Comparison of ENCODE assay signal across 16 mouse cellular contexts in the genomic region with DNA sequence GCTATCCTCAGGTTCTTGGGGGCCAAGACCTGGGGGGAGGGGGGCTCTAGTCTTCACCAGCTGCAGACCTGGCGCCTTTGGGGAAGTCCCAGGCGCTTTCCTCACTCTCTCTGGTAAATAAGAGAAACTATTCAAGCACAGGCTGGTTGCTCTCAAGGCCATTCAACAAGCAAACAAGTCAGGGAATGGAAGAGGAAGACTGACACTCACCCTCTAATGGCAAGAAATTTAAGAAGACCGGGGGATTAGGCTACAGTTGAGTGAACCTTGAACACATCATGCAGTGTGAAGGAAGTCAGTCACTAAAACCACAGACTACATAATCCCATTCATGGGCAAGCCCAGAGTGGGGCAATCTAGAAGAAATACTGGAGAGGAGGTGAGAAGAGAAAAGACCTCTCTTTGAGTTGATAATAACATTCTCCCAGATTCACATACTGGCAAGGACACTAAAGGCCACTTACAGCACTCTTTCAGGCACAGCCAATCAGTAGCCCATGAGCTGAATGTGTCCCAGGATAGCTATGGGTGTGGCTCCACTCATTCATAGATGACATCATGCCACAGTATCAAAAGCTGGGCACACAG. TPM values are rescaled to one million over a fixed set of nuclear protein-coding genes. Genes with fewer than 3 reads are reported as not detected.
A peak's percentile ranks its signal among the peaks of the same experiment; 100 is the strongest.
DNase-seq lines count a peak whose midpoint lies in the region; ATAC-seq and TF ChIP-seq lines count a peak whose summit lies in the region.
"Had no signal": no experiment of that assay in that cellular context is flagged by ENCODE, and none has a peak within 500 bp of the region (broad histone marks: within the 10 kb centered on the region; RNA-seq: fewer than 3 reads in every experiment).

No protein-coding gene starts in this region.

- WGBS in liver, embryonic 12.5 days (ENCODE audit: insufficient replicate concordance) = 35% methylated on average over 3 of the region's 3 CpGs
- WGBS in liver, embryonic 11.5 days = 40% methylated on average over 3 of the region's 3 CpGs
- WGBS in stomach, embryonic 15.5 days = 65% methylated on average over 3 of the region's 3 CpGs

- H3K36me3 ChIP-seq in liver, embryonic 12.5 days = no peaks in the 10 kb centered on the region
- H3K36me3 ChIP-seq in liver, embryonic 11.5 days (ENCODE audit: control insufficient read depth, insufficient read depth, low read length) = no peaks in the 10 kb centered on the region
- H3K36me3 ChIP-seq in stomach, embryonic 15.5 days = no peaks in the 10 kb centered on the region
- H3K36me3 ChIP-seq: hindbrain, embryonic 12.5 days had no signal

- H3K27ac ChIP-seq in liver, embryonic 12.5 days = no peak overlapping the region
- H3K27ac ChIP-seq in liver, embryonic 11.5 days (ENCODE audit: low read depth, low read length) = no peak overlapping the region
- H3K27ac ChIP-seq in bone marrow macrophage, adult 2 months (ENCODE audit: insufficient read depth, low read depth, low read length) = peak overlapping the region; percentile 96
- no peak overlapping the region for H3K27ac ChIP-seq in stomach, embryonic 15.5 days
- H3K27ac ChIP-seq: heart, adult 2 months; hindbrain, embryonic 12.5 days had no signal

- peaks cover 27% of the 10 kb centered on the region for H3K27me3 ChIP-seq in liver, embryonic 12.5 days (replicated peaks)
- H3K27me3 ChIP-seq in liver, embryonic 11.5 days (replicated peaks; ENCODE audit: control insufficient read depth, insufficient read depth, low read length) = peaks cover 8% of the 10 kb centered on the region
- H3K27me3 ChIP-seq in stomach, embryonic 15.5 days (replicated peaks) = no peaks in the 10 kb centered on the region

- no peak overlapping the region for H3K4me3 ChIP-seq in liver, embryonic 12.5 days
- H3K4me3 ChIP-seq in liver, embryonic 11.5 days (ENCODE audit: low read depth, low read length) = no peak overlapping the region
- peak overlapping the region; percentile 84 for H3K4me3 ChIP-seq in bone marrow macrophage, adult 2 months (ENCODE audit: insufficient read depth, low read length)
- H3K4me3 ChIP-seq in stomach, embryonic 15.5 days (replicated peaks) = no peak overlapping the region
- H3K4me3 ChIP-seq: heart, adult 2 months; hindbrain, embryonic 12.5 days had no signal

- 0 out of 2 replicates have a peak overlapping the region, but pooled peaks have one; percentile 0 for H3K4me2 ChIP-seq in liver, embryonic 12.5 days
- H3K4me2 ChIP-seq in liver, embryonic 11.5 days = no peak overlapping the region
- peak overlapping the region; percentile 1; the same call in 1 of the 2 replicates for H3K4me2 ChIP-seq in stomach, embryonic 15.5 days
- H3K4me2 ChIP-seq: hindbrain, embryonic 12.5 days; midbrain, embryonic 11.5 days had no signal

- peaks cover 15% of the 10 kb centered on the region for H3K4me1 ChIP-seq in liver, embryonic 12.5 days
- H3K4me1 ChIP-seq in liver, embryonic 11.5 days (replicated peaks; ENCODE audit: control insufficient read depth, insufficient read depth, low read length) = 0 out of 2 replicates have a peak, but pooled peaks cover 3% of the 10 kb centered on the region
- peaks cover 58% of the 10 kb centered on the region for H3K4me1 ChIP-seq in bone marrow macrophage, adult 2 months (ENCODE audit: control insufficient read depth, insufficient read depth, low read length)
- peaks cover 11% of the 10 kb centered on the region; the same call in 1 of the 2 replicates for H3K4me1 ChIP-seq in stomach, embryonic 15.5 days

- H3K9me3 ChIP-seq in liver, embryonic 12.5 days (replicated peaks) = no peaks in the 10 kb centered on the region
- H3K9me3 ChIP-seq in liver, embryonic 11.5 days (ENCODE audit: control insufficient read depth, low read length) = no peaks in the 10 kb centered on the region
- no peaks in the 10 kb centered on the region for H3K9me3 ChIP-seq in stomach, embryonic 15.5 days
- H3K9me3 ChIP-seq: hindbrain, embryonic 12.5 days had no signal

- no peak for ATAC-seq in liver, embryonic 12.5 days
- ATAC-seq in liver, embryonic 11.5 days (replicated peaks; ENCODE audit: low FRiP score) = no peak
- ATAC-seq in megakaryocyte, adult 5-6 weeks (ENCODE audit: poor library complexity, severe bottlenecking) = peak; percentile 17; the same call in 1 of the 2 replicates
- ATAC-seq in stomach, embryonic 15.5 days (ENCODE audit: insufficient read depth, low FRiP score, low read depth) = no peak

- TF ChIP-seq CTCF in bone marrow macrophage, adult 2 months (IDR thresholded peaks at IDR 0.05; ENCODE audit: low read depth, low read length) = peak; percentile 2; the same call in 1 of the 2 replicates

- H3K9ac ChIP-seq in liver, embryonic 12.5 days = no peak overlapping the region
- no peak overlapping the region for H3K9ac ChIP-seq in liver, embryonic 11.5 days (ENCODE audit: low read depth, low read length)
- no peak overlapping the region for H3K9ac ChIP-seq in stomach, embryonic 15.5 days
- H3K9ac ChIP-seq: hindbrain, embryonic 12.5 days had no signal

- no peak for TF ChIP-seq POLR2A in bone marrow macrophage, adult 2 months (IDR thresholded peaks at IDR 0.05; ENCODE audit: borderline replicate concordance, low read depth, low read length)

- no peak for DNase-seq in liver, embryonic 11.5 days (ENCODE audit: low spot score)
- no peak for DNase-seq in gastrocnemius, adult 18-20 months (ENCODE audit: low spot score)
- DNase-seq in layer of hippocampus, adult 18-20 months (ENCODE audit: low spot score in 2 of 2) = no peak
- no peak for DNase-seq in adrenal gland, postnatal 14 days
- DNase-seq: cerebellum, postnatal 10 days; gastrocnemius, postnatal 10 days; heart, adult 2 months; kidney, postnatal 10 days; lung, postnatal 10 days; thymus, adult 18-20 months had no signal

RNA-seq across cellular contexts. Expression of a gene that starts 2.4 kb away (rescaled TPM):
- polyA plus RNA-seq in liver, embryonic 12.5 days (2016; fragmentation: Nextera tagmentation; extraction: Ambion mirVana) = 5.5 and 6.0 TPM in 2 replicates
- polyA plus RNA-seq in liver, embryonic 11.5 days (2014; fragmentation: Nextera tagmentation; extraction: Ambion mirVana) = 5.4 and 5.6 TPM in 2 replicates
- 312 and 343 TPM in 2 replicates for polyA plus RNA-seq in bone marrow macrophage, adult 2 months (2012; ENCODE audit: insufficient read depth, insufficient read length, missing spikeins)
- 16.8 and 17.9 TPM in 2 replicates for total RNA-seq in megakaryocyte, adult 5-6 weeks (2015)
- total RNA-seq in megakaryocyte, adult 5-6 weeks (2017) = 15.3 and 20.4 TPM in 2 replicates
- 10.5 and 13.8 TPM in 2 replicates for polyA plus RNA-seq in stomach, embryonic 15.5 days (2015; fragmentation: Nextera tagmentation; extraction: Ambion mirVana)
- under 1 TPM; 0.07 to 0.43 TPM for total RNA-seq in gastrocnemius, adult 18-20 months (2021)
- 1 to 10 TPM; 2.2 to 2.3 TPM for total RNA-seq in layer of hippocampus, adult 18-20 months (2021)
- total RNA-seq in adrenal gland, postnatal 14 days (2021) = 8.4 and 9.3 TPM in 2 replicates
